ENCODE assay signal across 17 mouse cellular contexts in the genomic region with DNA sequence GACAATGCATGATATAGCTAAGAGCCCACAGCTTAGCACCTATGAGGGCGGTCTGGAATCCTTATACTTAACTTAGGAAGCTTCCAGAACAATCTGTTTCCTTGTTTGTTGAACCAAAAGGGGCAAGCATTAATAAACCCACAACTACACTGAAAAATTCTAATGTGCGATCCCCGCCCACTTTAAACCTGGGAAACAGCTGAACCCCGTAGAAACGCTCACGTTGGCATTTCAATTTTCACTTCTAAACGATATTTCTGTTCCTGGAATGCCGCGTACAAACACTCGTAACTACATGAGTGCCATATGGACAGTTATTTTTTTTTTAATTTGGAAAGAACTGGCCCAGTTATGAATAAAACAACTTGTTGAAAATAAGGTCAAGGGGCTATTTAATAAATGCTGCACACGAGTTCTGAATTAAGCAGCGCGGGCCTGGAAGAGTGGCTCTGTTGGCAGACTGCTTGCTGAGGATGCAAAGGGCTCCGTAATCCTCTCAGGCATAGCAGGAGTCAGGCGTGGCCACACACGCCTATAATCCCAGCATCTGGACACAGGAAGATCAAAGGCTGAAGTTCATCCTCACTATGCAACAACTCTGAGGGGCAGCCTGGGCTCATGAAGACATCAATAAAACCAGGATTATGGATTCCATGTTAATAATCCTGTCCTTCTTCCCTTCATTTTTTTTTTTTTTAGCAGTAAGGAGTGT. TPM values are rescaled to one million over a fixed set of nuclear protein-coding genes. Genes with fewer than 3 reads are reported as not detected.
DNase-seq lines count a peak whose midpoint lies in the region; ATAC-seq and TF ChIP-seq lines count a peak whose summit lies in the region.
"Had no signal": no experiment of that assay in that cellular context is flagged by ENCODE, and none has a peak within 500 bp of the region (broad histone marks: within the 10 kb centered on the region; RNA-seq: fewer than 3 reads in every experiment).

No protein-coding gene starts in this region.

- H3K27me3 ChIP-seq in forebrain, embryonic 11.5 days (ENCODE audit: control insufficient read depth, insufficient read depth, low read length): no peaks in the 10 kb centered on the region
- no peaks in the 10 kb centered on the region; the same call in 1 of the 2 replicates for H3K27me3 ChIP-seq in forebrain, embryonic 12.5 days
- H3K27me3 ChIP-seq in hindbrain, embryonic 10.5 days (ENCODE audit: insufficient read depth, poor library complexity, severe bottlenecking): no peaks in the 10 kb centered on the region
- H3K27me3 ChIP-seq: liver, embryonic 12.5 days; lung, embryonic 15.5 days had no signal

- peak; percentile 22 for DNase-seq in forebrain, embryonic 11.5 days (ENCODE audit: low spot score)
- DNase-seq in left cerebral cortex, postnatal 25 days (ENCODE audit: low spot score in 2 of 2): peak; percentile 31 to 42
- DNase-seq in left cerebral cortex, adult 2 months (ENCODE audit: extremely low spot score in 1 of 2, low spot score in 2 of 2): no peak
- DNase-seq in brain, adult 2 months (ENCODE audit: low read depth, low spot score): peak; percentile 67
- DNase-seq in layer of hippocampus, adult 9-11 months: peak; percentile 65
- DNase-seq in hindbrain, embryonic 10.5 days (ENCODE audit: low spot score): no peak
- DNase-seq: adrenal gland, postnatal 14 days; cerebellum, adult 9-11 months; spleen, adult 18-20 months; thymus, postnatal 36 days had no signal

- WGBS in forebrain, embryonic 11.5 days: 84% methylated on average over 16 of the region's 16 CpGs
- 77% methylated on average over 16 of the region's 16 CpGs for WGBS in forebrain, embryonic 12.5 days
- 89% methylated on average over 16 of the region's 16 CpGs for WGBS in hindbrain, embryonic 10.5 days

- ATAC-seq in forebrain, embryonic 11.5 days (replicated peaks; ENCODE audit: low FRiP score): no peak
- no peak for ATAC-seq in forebrain, embryonic 12.5 days (ENCODE audit: low FRiP score)
- no peak for ATAC-seq in granulocyte monocyte progenitor cell, adult 5-6 weeks (replicated peaks; ENCODE audit: poor library complexity, severe bottlenecking)
- ATAC-seq: inflammation-experienced regulatory T-cells, adult 6 months; liver, embryonic 12.5 days had no signal

- H3K4me3 ChIP-seq in forebrain, embryonic 11.5 days (ENCODE audit: low read depth, low read length): no peak overlapping the region
- no peak overlapping the region for H3K4me3 ChIP-seq in forebrain, embryonic 12.5 days (replicated peaks)
- H3K4me3 ChIP-seq in left cerebral cortex, adult 2 months: no peak overlapping the region
- no peak overlapping the region for H3K4me3 ChIP-seq in hindbrain, embryonic 10.5 days
- H3K4me3 ChIP-seq: liver, embryonic 12.5 days; lung, embryonic 15.5 days had no signal

- intact Hi-C loops in left cerebral cortex, postnatal 25 days (cut with DNase I): no loop called here
- intact Hi-C loops in left cerebral cortex, adult 2 months (cut with DNase I): no loop called here

- H3K36me3 ChIP-seq in forebrain, embryonic 11.5 days (ENCODE audit: control insufficient read depth, insufficient read depth, low read length): no peaks in the 10 kb centered on the region
- H3K36me3 ChIP-seq in forebrain, embryonic 12.5 days (replicated peaks): peaks cover 4% of the 10 kb centered on the region; the same call in 1 of the 2 replicates
- peaks cover 5% of the 10 kb centered on the region; the same call in 1 of the 2 replicates for H3K36me3 ChIP-seq in hindbrain, embryonic 10.5 days
- H3K36me3 ChIP-seq: liver, embryonic 12.5 days; lung, embryonic 15.5 days had no signal

- no peak overlapping the region for H3K9ac ChIP-seq in forebrain, embryonic 11.5 days (ENCODE audit: low read length)
- no peak overlapping the region for H3K9ac ChIP-seq in forebrain, embryonic 12.5 days
- H3K9ac ChIP-seq: liver, embryonic 12.5 days; lung, embryonic 15.5 days had no signal

- no peak overlapping the region for H3K4me2 ChIP-seq in forebrain, embryonic 11.5 days (ENCODE audit: low read depth, low read length, severe bottlenecking)
- no peak overlapping the region for H3K4me2 ChIP-seq in forebrain, embryonic 12.5 days
- H3K4me2 ChIP-seq: liver, embryonic 12.5 days; lung, embryonic 15.5 days had no signal

- no peak overlapping the region for H3K27ac ChIP-seq in forebrain, embryonic 11.5 days (ENCODE audit: low read depth, low read length)
- no peak overlapping the region for H3K27ac ChIP-seq in forebrain, embryonic 12.5 days
- no peak overlapping the region for H3K27ac ChIP-seq in left cerebral cortex, adult 2 months
- no peak overlapping the region for H3K27ac ChIP-seq in hindbrain, embryonic 10.5 days
- H3K27ac ChIP-seq: kidney, postnatal 0 days; liver, embryonic 12.5 days; lung, embryonic 15.5 days had no signal

- no peaks in the 10 kb centered on the region for H3K4me1 ChIP-seq in forebrain, embryonic 11.5 days (replicated peaks; ENCODE audit: control insufficient read depth, insufficient read depth, low read length)
- H3K4me1 ChIP-seq in forebrain, embryonic 12.5 days: peaks cover 4% of the 10 kb centered on the region
- 0 out of 2 replicates have a peak, but pooled peaks cover 4% of the 10 kb centered on the region for H3K4me1 ChIP-seq in hindbrain, embryonic 10.5 days (replicated peaks)
- H3K4me1 ChIP-seq: liver, embryonic 12.5 days; lung, embryonic 15.5 days had no signal

- no peak for TF ChIP-seq CTCF in left cerebral cortex, adult 2 months (IDR thresholded peaks at IDR 0.05)

- H3K9me3 ChIP-seq in forebrain, embryonic 11.5 days (ENCODE audit: control insufficient read depth, low read length): no peaks in the 10 kb centered on the region
- no peaks in the 10 kb centered on the region for H3K9me3 ChIP-seq in forebrain, embryonic 12.5 days
- H3K9me3 ChIP-seq in hindbrain, embryonic 10.5 days: no peaks in the 10 kb centered on the region
- H3K9me3 ChIP-seq: liver, embryonic 12.5 days; lung, embryonic 15.5 days had no signal

RNA-seq across cellular contexts. Expression of gene Tmem108, which starts 34.7 kb away (rescaled TPM):
- polyA plus RNA-seq in forebrain, embryonic 11.5 days (2014; fragmentation: Nextera tagmentation; extraction: Ambion mirVana): 27.2 and 28.4 TPM in 2 replicates
- polyA plus RNA-seq in forebrain, embryonic 12.5 days (2016; fragmentation: Nextera tagmentation; extraction: Ambion mirVana): 34.5 and 35.6 TPM in 2 replicates
- 10 to 100 TPM; 30.4 to 31.4 TPM for total RNA-seq in left cerebral cortex, postnatal 25 days (2021)
- total RNA-seq in left cerebral cortex, adult 2 months (2021): 10 to 100 TPM; 30.3 to 31.1 TPM
- total RNA-seq in granulocyte monocyte progenitor cell, adult 5-6 weeks (2014; fragmentation: Nextera tagmentation): 0.58 and 0.77 TPM in 2 replicates
- total RNA-seq in granulocyte monocyte progenitor cell, adult 5-6 weeks (2017): 0.13 and 0.15 TPM in 2 replicates
- 14.3 and 20.1 TPM in 2 replicates for polyA plus RNA-seq in hindbrain, embryonic 10.5 days (2016; fragmentation: Nextera tagmentation; extraction: Ambion mirVana)
- total RNA-seq: hematopoietic stem cell, adult 5-6 weeks had no signal

Comparison
In these comparisons a context has a peak if more than half of its experiments do, and no peak if none do; other contexts are left out.
1. DNase-seq: peak in forebrain, embryonic 11.5 days (single experiment), left cerebral cortex, postnatal 25 days (2 of 2), brain, adult 2 months (single experiment) and layer of hippocampus, adult 9-11 months (single experiment); none in left cerebral cortex, adult 2 months (0 of 2) and hindbrain, embryonic 10.5 days (single experiment).
2. RNA of gene Tmem108, which starts 34.7 kb away (total RNA-seq): 30.4 to 31.4 TPM in left cerebral cortex, postnatal 25 days and 30.3 to 31.1 TPM in left cerebral cortex, adult 2 months; 0.13 to 0.77 TPM in granulocyte monocyte progenitor cell, adult 5-6 weeks; every median in the first group is over 10 times any median in the second.